Mouse (Mus musculus): Measurements from ENCODE around the gene Klk1b27.
"Not testable (repeated sequence)": the region's sequence is repeated elsewhere in the genome, so short reads cannot be mapped to it uniquely, and the experiment has no call there.

Gene Klk1b27

DNA sequence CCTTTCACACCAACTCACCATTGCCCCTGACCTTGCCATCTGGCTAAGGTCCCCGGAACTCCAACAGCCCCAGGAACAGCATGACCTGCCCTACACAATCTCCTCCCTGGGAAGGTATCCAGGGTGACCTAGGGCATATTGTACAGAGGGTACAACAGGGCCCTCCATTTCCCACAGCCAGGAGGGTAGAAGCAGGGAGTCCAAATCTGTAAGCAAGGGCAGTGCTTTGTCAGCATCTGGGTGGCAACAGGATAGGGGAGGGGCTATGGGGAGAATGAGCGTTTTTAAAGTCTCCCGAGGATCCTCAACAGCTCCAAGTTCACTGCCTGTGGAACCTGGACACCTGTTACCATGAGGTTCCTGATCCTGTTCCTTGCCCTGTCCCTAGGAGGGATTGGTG is at the start of gene Klk1b27:
Gene Klk1b27, plus strand, starts transcription at position 301 of the 400 bp plus-strand sequence.
- DNase-seq (ENCODE audit: low spot score in 2 of 2): not testable (repeated sequence)

DNA sequence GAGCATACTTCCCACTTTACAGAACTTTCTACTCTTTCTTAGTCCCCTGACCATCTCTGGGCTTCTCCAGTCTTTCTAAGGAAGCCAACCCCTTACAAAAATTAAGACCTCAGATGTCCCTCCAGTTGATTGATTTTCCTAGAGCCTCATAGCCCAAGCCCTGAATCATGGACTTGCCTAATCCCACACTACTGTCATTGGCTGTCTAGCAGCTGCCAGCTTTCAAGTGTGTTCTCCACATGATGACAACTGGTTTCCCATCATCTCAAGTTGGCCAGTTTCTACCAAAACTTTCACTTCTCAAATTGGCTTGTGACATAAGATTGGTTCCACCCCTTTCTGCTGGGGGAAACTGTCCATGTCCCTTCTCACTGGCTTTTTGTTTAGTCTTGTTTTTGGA is 47.2 kb upstream of the Klk1b27 start:
- no peak for DNase-seq (ENCODE audit: low spot score in 2 of 2)

DNA sequence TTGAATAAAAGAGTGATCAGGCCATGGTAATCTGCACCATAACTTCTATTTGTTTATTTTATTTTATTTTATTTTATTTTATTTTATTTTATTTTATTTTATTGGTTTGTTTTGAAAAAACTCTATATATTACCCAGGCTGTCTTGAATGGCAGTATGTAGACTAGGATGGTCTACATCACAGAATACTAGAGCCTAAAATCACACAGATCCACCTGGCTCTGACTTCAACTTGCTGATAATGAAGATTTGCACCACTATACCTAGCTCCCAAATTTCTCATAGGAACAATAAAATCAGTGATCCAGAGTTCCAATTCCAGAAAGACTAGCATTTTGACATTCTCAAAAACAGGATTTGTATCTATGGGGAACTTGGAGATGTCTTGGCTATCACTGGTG is 40.2 kb upstream of the Klk1b27 start, which contains the start of gene Klk1b26:
Gene Klk1b26, plus strand, starts transcription at position 301 of the 400 bp plus-strand sequence.
- not testable (repeated sequence) for DNase-seq (ENCODE audit: low spot score in 2 of 2)

DNA sequence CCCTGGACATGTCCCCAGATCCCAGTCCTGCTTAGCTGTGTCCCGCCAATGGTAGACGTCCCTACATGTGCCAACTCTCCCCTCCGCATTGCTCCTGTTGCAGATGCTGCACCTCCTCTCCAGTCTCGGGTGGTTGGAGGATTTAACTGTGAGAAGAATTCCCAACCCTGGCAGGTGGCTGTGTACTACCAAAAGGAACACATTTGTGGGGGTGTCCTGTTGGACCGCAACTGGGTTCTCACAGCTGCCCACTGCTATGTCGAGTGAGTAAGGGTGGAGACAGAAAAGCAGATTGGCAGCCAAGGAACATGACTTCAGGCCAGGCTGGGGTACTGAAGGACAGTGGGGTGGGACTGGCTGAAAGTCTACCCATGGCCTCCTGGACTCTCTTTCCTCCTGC is 37.4 kb upstream of the Klk1b27 start:
- DNase-seq (ENCODE audit: low spot score in 2 of 2): not testable (repeated sequence)

DNA sequence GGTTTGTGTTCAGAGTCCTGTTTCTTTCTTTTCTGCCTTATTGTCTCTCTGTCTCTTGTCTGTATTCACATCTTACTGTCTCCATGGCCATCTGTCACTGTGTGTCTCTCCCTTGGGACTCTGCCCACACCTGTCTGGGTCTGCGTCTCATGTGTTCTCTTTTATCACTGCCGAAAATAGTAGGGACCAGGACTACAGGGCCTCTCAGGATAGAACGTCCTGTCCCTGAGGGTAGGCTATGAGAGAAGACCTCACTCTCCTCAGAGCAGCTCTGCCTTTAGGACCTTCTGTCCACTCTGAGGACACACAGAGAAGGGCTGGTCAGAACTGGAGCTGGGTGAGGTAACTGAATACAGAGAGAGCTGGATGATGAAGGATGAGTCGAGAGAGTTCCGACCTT is 37.0 kb upstream of the Klk1b27 start:
- DNase-seq (ENCODE audit: low spot score in 2 of 2): no peak

DNA sequence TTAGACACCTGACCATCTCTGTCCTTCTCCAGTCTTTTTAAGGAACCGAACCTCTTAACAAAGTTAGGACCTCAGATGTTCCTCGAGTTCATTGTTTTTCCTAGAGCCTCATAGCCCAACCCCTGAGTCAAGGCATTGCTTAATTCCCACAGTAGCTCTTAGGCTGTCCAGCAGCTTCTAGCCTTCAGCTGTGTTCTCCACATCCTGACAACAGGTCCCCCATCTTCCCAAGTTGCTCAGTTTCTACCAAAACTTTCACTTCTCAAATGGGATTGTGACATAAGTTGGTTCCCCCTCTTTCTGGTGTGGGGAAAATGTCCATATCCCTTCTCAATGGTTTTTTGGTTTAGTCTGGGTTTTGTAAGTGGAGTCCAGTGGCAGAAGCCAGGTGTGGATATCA is 20.0 kb downstream of the Klk1b27 start:
- no peak for DNase-seq (ENCODE audit: low spot score in 2 of 2)

DNA sequence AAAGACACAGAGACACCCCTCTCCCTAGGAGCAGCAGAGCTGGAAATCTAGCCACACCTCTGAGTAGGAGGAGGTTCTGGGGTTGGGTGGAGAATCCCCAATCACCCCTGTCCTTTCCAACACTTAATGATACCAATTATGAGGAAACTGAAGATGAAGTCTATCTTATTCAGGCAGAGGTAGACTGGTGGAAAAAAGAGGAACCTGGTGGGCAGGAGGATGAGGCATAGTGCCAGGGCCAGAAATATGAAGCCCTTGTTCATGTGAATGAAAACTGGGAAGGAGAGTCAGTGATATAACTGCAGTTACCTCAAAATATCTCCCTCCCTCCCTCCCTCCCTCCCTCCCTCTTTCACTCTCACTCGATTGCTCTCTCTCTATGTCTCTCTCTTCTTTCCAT is 25.6 kb downstream of the Klk1b27 start:
- no peak for DNase-seq (ENCODE audit: low spot score in 2 of 2)

DNA sequence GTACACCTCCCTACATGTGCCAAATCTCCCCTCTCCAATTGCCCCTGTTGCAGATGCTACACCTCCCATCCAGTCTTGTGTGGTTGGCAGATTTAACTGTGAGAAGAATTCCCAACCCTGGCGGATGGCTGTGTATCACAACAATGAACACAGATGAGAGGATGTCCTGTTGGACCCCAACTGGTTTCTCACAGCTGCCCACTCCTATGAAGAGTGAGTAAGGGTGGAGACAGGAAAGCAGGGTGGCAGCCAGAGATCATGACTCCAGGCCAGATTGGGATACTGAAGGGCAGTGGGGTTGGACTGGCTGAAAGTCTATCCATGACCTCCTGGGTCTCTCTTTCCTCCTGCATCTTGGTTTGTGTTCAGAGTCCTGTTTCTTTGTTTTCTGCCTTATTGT is 44.0 kb downstream of the Klk1b27 start:
- DNase-seq (ENCODE audit: low spot score in 2 of 2): no peak

DNA sequence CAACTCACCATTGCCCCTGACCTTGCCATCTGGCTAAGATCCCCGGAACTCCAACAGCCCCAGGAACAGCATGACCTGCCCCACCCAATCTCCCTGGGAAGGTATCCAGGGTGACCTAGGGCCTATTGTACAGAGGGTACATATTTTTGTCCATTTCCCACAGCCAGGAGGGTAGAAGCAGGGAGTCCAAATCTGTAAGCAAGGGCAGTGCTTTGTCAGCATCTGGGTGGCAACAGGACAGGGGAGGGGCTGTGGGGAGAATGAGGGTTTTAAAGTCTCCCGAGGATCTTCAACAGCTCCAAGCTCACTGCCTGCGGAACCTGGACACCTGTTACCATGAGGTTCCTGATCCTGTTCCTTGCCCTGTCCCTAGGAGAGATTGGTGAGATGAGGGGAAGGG is 49.9 kb downstream of the Klk1b27 start, which contains the start of gene Klk1b21:
Gene Klk1b21, plus strand, starts transcription at position 301 of the 400 bp plus-strand sequence.
- DNase-seq (ENCODE audit: low spot score in 2 of 2): not testable (repeated sequence)
